Mouse (Mus musculus) midbrain, postnatal 0 days (tissue): Measurements from ENCODE around the gene Tmem37. TPM values are rescaled to one million over a fixed set of nuclear protein-coding genes. Genes with fewer than 3 reads are reported as not detected.

Source experiments
- ATAC-seq: fragments of 200-750 bp; cut with Nextera tagmentation; 2 replicates; pipeline ENCODE4 v1.8.0; 2017; ENCODE audit warnings: moderate number of reproducible peaks, mild to moderate bottlenecking, moderate TSS enrichment, moderate library complexity; ENCODE audit not compliant: low FRiP score
- DNase-seq: peaks from one replicate; pipeline ENCODE4 v3.0.0-alpha.2; 2015; ENCODE audit warnings: low spot score
- H3K27ac ChIP-seq: fragments of 300-500 bp; sonication (generic); 2 replicates; pipeline ENCODE4 v1.5.1; 2014; ENCODE audit warnings: low read depth, mild to moderate bottlenecking, low read length, mixed read lengths
- H3K27me3 ChIP-seq: fragments of 300-500 bp; sonication (generic); 2 replicates; pipeline ENCODE4 v1.6.1; 2014; ENCODE audit warnings: low read length, control low read depth, mixed read lengths; ENCODE audit not compliant: insufficient read depth
- H3K36me3 ChIP-seq: fragments of 300-500 bp; sonication (generic); 2 replicates; pipeline ENCODE4 v1.6.1; 2014; ENCODE audit warnings: low read length, control low read depth, mixed read lengths; ENCODE audit not compliant: insufficient read depth
- H3K4me1 ChIP-seq: fragments of 300-500 bp; sonication (generic); 2 replicates; pipeline ENCODE4 v1.6.1; 2014; ENCODE audit warnings: mild to moderate bottlenecking, control low read depth, antibody characterized with exemption, low read length, mixed read lengths; ENCODE audit not compliant: insufficient read depth
- H3K4me2 ChIP-seq: fragments of 300-500 bp; sonication (generic); 2 replicates; pipeline ENCODE4 v1.6.1; 2014; ENCODE audit warnings: low read depth, mild to moderate bottlenecking, low read length, mixed read lengths; ENCODE audit not compliant: poor library complexity, severe bottlenecking
- H3K4me3 ChIP-seq: fragments of 300-500 bp; sonication (generic); 2 replicates; pipeline ENCODE4 v1.5.1; 2014; ENCODE audit warnings: low read depth, mild to moderate bottlenecking, low read length, moderate library complexity
- H3K9ac ChIP-seq: fragments of 300-500 bp; sonication (generic); replicated peaks from 2 replicates; pipeline ENCODE4 v1.6.1; 2014; ENCODE audit warnings: mild to moderate bottlenecking, low read length, moderate library complexity, mixed read lengths; ENCODE audit not compliant: poor library complexity, severe bottlenecking
- H3K9me3 ChIP-seq: fragments of 300-500 bp; sonication (generic); 2 replicates; pipeline ENCODE4 v1.6.1; 2016; ENCODE audit warnings: low read length, control low read depth
- CTCF ChIP-seq: IDR thresholded peaks from 2 replicates; pipeline ENCODE4 v1.5.1; 2016; ENCODE audit warnings: antibody characterized with exemption, mild to moderate bottlenecking
- WGBS: fragments of 180-500 bp; shearing (Covaris S2); extraction: QIAGEN DNeasy Blood & Tissue Kit; methylation state at CpG from one replicate; pipeline ENCODE4 v1.1.7; 2014; 5-methylcytosine and 5-hydroxymethylcytosine counted together
- polyA plus RNA-seq: library from polyadenylated mRNA; unstranded; fragments of >200 nt; fragmentation: Nextera tagmentation; extraction: Ambion mirVana; gene quantifications from 2 replicates; pipeline ENCODE4 v1.2.1, GENCODE M21; 2015
- total RNA-seq: library from RNA; depleted of rRNA; stranded (reverse); fragments of >200 nt; gene quantifications from 2 replicates; pipeline ENCODE4 v1.2.3, GENCODE M21; 2014; rRNA removed

Tmem37 gene
- total RNA-seq (2.7 and 4.0 TPM in 2 replicates), polyA plus RNA-seq (6.9 and 7.5 TPM in 2 replicates)

- ATAC-seq (peak; percentile 68; the same call in 1 of the 2 replicates), DNase-seq (peak; percentile 30)
- Histone ChIP-seq H3K4me2 (peak within 1 kb of the TSS; percentile 63), H3K27ac (no peak within 1 kb of the TSS), H3K36me3 (no peaks in the 10 kb centered on the region), H3K9ac (0 out of 2 replicates have a peak within 1 kb of the TSS, but pooled peaks have one; percentile 39), H3K4me1 (peaks cover 7% of the 10 kb centered on the region; the same call in 1 of the 2 replicates), H3K9me3 (no peaks in the 10 kb centered on the region), H3K4me3 (peak within 1 kb of the TSS; percentile 39), H3K27me3 (peaks cover 7% of the 10 kb centered on the region; the same call in 1 of the 2 replicates)
- no peak for TF ChIP-seq CTCF
- 4% methylated on average over 37 of the region's 40 CpGs for WGBS
Measured at GRCm38 (mm10) chr1:120073519-120074306, at the start of gene Tmem37. Gene Tmem37 (minus strand): TSS chr1:120074074.

DNA sequence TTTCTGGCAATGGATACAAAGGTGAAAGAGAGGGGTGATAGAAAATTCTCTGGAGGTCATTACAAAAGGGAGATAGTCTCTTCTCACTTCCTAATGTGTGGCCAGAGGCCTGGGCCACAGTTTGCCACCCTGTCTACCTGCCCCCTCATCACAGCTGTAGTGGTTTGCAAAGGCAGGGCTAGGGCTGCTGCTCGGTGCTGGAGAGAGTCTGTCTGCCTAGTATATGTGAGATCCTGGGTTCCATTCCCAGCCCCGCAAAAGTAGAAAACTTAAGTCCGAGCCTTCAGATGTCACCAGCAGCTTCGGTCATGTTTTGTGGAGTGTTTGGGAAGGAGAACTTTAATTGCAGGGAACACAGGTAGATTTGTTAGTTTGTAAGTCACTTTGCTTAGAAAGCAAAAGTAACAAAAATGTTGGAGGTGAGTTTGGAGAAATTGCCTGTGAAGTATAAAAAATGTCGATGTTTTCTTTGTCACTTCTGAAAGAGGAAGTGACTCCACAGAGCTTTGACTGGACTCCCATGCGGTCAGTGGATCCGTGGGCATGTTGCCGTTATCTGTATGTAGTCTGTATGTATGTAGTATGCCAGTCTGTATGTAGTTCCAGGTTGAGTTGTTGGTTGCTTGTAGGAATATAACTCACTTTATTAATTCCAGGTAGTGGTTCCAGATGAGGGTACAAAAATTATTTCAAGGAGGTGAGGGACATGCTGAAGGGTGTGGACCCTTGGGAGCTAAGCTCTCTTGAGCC lies 48.9 kb upstream of the Tmem37 start:
- H3K27me3 ChIP-seq: no peaks in the 10 kb centered on the region
- TF ChIP-seq CTCF: no peak
- WGBS: 97% methylated on average over 8 of the region's 8 CpGs

DNA sequence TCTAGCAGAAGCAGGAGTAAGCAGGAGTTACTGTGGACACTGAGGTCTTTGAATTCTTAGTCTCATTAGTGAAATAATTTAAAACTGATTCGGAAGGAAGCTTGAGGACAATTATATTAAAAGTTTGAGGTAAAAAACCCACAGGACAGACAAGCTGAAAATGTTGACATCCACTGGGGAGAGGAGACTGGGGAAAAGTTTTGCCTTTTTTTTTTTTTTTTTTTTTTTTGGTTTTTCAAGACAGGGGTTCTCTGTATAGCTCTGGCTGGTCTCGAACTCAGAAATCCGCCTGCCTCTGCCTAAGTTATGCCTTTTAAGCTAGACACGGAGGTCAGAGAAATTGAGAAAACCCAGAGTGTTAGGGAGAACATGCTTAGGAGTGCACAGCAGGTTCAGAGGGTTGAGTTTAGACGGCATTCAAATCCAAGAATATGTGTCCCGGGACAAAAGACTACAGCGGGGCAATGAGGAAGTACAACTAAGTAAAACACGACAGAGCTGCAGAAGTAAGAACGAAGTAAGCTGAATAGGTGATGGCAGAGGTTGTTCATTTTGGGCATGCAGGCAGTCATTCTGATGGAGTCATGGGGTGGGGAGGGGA lies 48.2 kb upstream of the Tmem37 start:
- H3K9me3 ChIP-seq: no peaks in the 10 kb centered on the region
- 0 out of 2 replicates have a peak, but pooled peaks cover 8% of the 10 kb centered on the region for H3K4me1 ChIP-seq
- TF ChIP-seq CTCF: no peak
- no peaks in the 10 kb centered on the region for H3K36me3 ChIP-seq
- peak overlapping the region; percentile 63 for H3K4me3 ChIP-seq
- peak overlapping the region; percentile 93 for H3K4me2 ChIP-seq
- 89% methylated on average over 9 of the region's 9 CpGs for WGBS
- no peaks in the 10 kb centered on the region for H3K27me3 ChIP-seq
- H3K9ac ChIP-seq: peak overlapping the region; percentile 46; the same call in 1 of the 2 replicates
- DNase-seq: no peak
- ATAC-seq: no peak
- H3K27ac ChIP-seq: peak overlapping the region; percentile 82; the same call in 1 of the 2 replicates

More for the DNA sequence above, 48.9 kb upstream of the Tmem37 start:
- no peaks in the 10 kb centered on the region for H3K9me3 ChIP-seq
- DNase-seq: no peak
- H3K9ac ChIP-seq: no peak overlapping the region
- no peak overlapping the region for H3K27ac ChIP-seq
- 0 out of 2 replicates have a peak, but pooled peaks cover 8% of the 10 kb centered on the region for H3K4me1 ChIP-seq
- H3K36me3 ChIP-seq: no peaks in the 10 kb centered on the region
- H3K4me3 ChIP-seq: no peak overlapping the region
- no peak overlapping the region for H3K4me2 ChIP-seq
- ATAC-seq: no peak

GRCm38 (mm10) chr1:120120969-120121811 lies 47.3 kb upstream of the Tmem37 start, which contains the start of the genes Dbi and 3110009E18Rik:
Gene Dbi (minus strand): TSS chr1:120121078.
Gene 3110009E18Rik (plus strand): TSS chr1:120121187.
- peak; percentile 53 for TF ChIP-seq CTCF
- H3K4me2 ChIP-seq: peak within 1 kb of the TSS; percentile 93
- ATAC-seq: peak; percentile 94
- 0 out of 2 replicates have a peak, but pooled peaks cover 8% of the 10 kb centered on the region for H3K4me1 ChIP-seq
- H3K27ac ChIP-seq: peak within 1 kb of the TSS; percentile 82
- no peaks in the 10 kb centered on the region for H3K9me3 ChIP-seq
- WGBS: 2% methylated on average over 52 of the region's 52 CpGs
- H3K27me3 ChIP-seq: no peaks in the 10 kb centered on the region
- H3K4me3 ChIP-seq: peak within 1 kb of the TSS; percentile 63
- peak within 1 kb of the TSS; percentile 72 for H3K9ac ChIP-seq
- 0 out of 2 replicates have a peak, but pooled peaks cover 3% of the 10 kb centered on the region for H3K36me3 ChIP-seq
- peak; percentile 99 for DNase-seq
